Mouse (Mus musculus) liver, adult 2 months (tissue): ENCODE results near the gene Cby3. TPM values are rescaled to one million over a fixed set of nuclear protein-coding genes. Genes with fewer than 3 reads are reported as not detected.

Experiments used
- DNase-seq: peaks from one replicate; pipeline ENCODE4 v3.0.0-alpha.2; 2011; ENCODE audit warnings: low read depth, low spot score; ENCODE audit errors: extremely low read depth
- H3K27ac ChIP-seq: fragments of 200-500 bp; replicated peaks from 2 replicates; pipeline ENCODE4 v1.5.1; 2012; ENCODE audit warnings: low read depth, mild to moderate bottlenecking, control low read depth, inconsistent platforms, low read length; ENCODE audit not compliant: insufficient read depth
- H3K27me3 ChIP-seq: fragments of 200-500 bp; 2 replicates; pipeline ENCODE4 v1.6.1; 2012; ENCODE audit warnings: mild to moderate bottlenecking, moderate library complexity, low read length, inconsistent platforms; ENCODE audit not compliant: control insufficient read depth, insufficient read depth
- H3K36me3 ChIP-seq: fragments of 200-500 bp; 2 replicates; pipeline ENCODE4 v1.6.1; 2012; ENCODE audit warnings: low read length, inconsistent platforms; ENCODE audit not compliant: control insufficient read depth, insufficient read depth
- H3K4me1 ChIP-seq: fragments of 200-500 bp; 2 replicates; pipeline ENCODE4 v1.6.1; 2011; ENCODE audit warnings: low read length; ENCODE audit not compliant: control insufficient read depth, insufficient read depth
- H3K4me3 ChIP-seq: fragments of 200-500 bp; 2 replicates; pipeline ENCODE4 v1.5.1; 2011; ENCODE audit warnings: low read depth, mild to moderate bottlenecking, control low read depth, low read length, moderate library complexity; ENCODE audit not compliant: insufficient read depth
- H3K79me2 ChIP-seq: fragments of 200-500 bp; 2 replicates; pipeline ENCODE4 v1.6.1; 2012; ENCODE audit warnings: inconsistent platforms, mild to moderate bottlenecking, low read length, moderate library complexity; ENCODE audit not compliant: control insufficient read depth, insufficient read depth
- H3K9ac ChIP-seq: fragments of 200-500 bp; 2 replicates; pipeline ENCODE4 v1.6.1; 2012; ENCODE audit warnings: low read depth, mild to moderate bottlenecking, control low read depth, inconsistent platforms, low read length
- CTCF ChIP-seq: fragments of 200-500 bp; IDR thresholded peaks from 2 replicates; pipeline ENCODE4 v1.5.1; 2011; ENCODE audit warnings: low read depth, low read length, control low read depth
- POLR2A ChIP-seq: fragments of 200-500 bp; IDR thresholded peaks from 2 replicates; pipeline ENCODE4 v1.6.1; 2011; ENCODE audit warnings: low read length, control low read depth; ENCODE audit not compliant: insufficient read depth; ENCODE audit errors: extremely low read depth
- WGBS: fragments of 180-500 bp; shearing (Covaris S2); methylation state at CpG from one replicate; pipeline ENCODE4 v1.1.7; 2018; 5-methylcytosine and 5-hydroxymethylcytosine counted together
- polyA plus RNA-seq: library from polyadenylated mRNA; depleted of rRNA; stranded (reverse); fragments of >200 nt; gene quantifications from 2 replicates; pipeline ENCODE4 v1.2.3, GENCODE M21; 2012
- total RNA-seq: library from RNA; depleted of rRNA; stranded (reverse); fragments of >200 nt; gene quantifications from 2 replicates; pipeline ENCODE4 v1.2.3, GENCODE M21; 2014

Gene Cby3
- total and polyA plus RNA-seq, 2 experiments = not detected

- 100% methylated on average over 1 of the region's 1 CpGs for WGBS
- H3K4me3 ChIP-seq = no peak overlapping the region
- H3K4me1 ChIP-seq = peaks cover 6% of the 10 kb centered on the region
- H3K27me3 ChIP-seq = no peaks in the 10 kb centered on the region
- H3K79me2 ChIP-seq = no peaks in the 10 kb centered on the region; the same call in 1 of the 2 replicates
- peaks cover under 1% of the 10 kb centered on the region; the same call in 1 of the 2 replicates for H3K36me3 ChIP-seq
- no peak overlapping the region for H3K27ac ChIP-seq
- no peak overlapping the region for H3K9ac ChIP-seq
- TF ChIP-seq CTCF (no peak), POLR2A (no peak)
- DNase-seq = no peak
Measured at GRCm38 (mm10) chr11:50373621-50374020, 19.4 kb downstream of the Cby3 start.

GRCm38 (mm10) chr11:50374286-50375015 lies 20.2 kb downstream of the Cby3 start:
- Histone ChIP-seq H3K4me1 (peaks cover 10% of the 10 kb centered on the region), H3K4me3 (no peak overlapping the region), H3K27ac (no peak overlapping the region), H3K9ac (no peak overlapping the region), H3K36me3 (peaks cover 8% of the 10 kb centered on the region), H3K79me2 (peaks cover 2% of the 10 kb centered on the region; the same call in 1 of the 2 replicates), H3K27me3 (no peaks in the 10 kb centered on the region)
- 94% methylated on average over 13 of the region's 13 CpGs for WGBS
- no peak for DNase-seq
- TF ChIP-seq CTCF (no peak), POLR2A (no peak)

DNA sequence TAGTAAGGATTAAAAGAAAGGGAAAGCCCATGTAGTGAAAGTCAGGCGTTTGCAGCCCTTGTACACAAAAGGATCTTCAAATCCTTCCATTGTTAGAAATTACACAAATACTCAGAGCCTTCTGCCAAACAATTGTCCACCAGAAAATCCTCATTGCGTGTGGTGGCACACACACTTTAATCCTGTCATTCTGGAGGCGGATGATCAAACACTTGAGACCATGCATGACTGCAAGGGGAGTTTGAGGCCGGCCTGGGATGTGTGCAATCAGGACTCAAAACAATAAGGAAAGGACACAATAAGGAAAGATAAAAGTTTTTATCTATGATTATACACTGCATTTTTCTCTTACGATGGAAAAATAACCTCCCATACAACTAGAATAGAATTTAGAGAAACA lies 21.2 kb downstream of the Cby3 start:
- DNase-seq = no peak
- peaks cover 11% of the 10 kb centered on the region for H3K4me1 ChIP-seq
- 91% methylated on average over 5 of the region's 5 CpGs for WGBS
- no peaks in the 10 kb centered on the region for H3K27me3 ChIP-seq
- H3K36me3 ChIP-seq = peaks cover 14% of the 10 kb centered on the region
- TF ChIP-seq POLR2A (no peak), CTCF (no peak)
- no peak overlapping the region for H3K4me3 ChIP-seq
- no peak overlapping the region for H3K9ac ChIP-seq
- no peak overlapping the region for H3K27ac ChIP-seq
- H3K79me2 ChIP-seq = peaks cover 2% of the 10 kb centered on the region; the same call in 1 of the 2 replicates

DNA sequence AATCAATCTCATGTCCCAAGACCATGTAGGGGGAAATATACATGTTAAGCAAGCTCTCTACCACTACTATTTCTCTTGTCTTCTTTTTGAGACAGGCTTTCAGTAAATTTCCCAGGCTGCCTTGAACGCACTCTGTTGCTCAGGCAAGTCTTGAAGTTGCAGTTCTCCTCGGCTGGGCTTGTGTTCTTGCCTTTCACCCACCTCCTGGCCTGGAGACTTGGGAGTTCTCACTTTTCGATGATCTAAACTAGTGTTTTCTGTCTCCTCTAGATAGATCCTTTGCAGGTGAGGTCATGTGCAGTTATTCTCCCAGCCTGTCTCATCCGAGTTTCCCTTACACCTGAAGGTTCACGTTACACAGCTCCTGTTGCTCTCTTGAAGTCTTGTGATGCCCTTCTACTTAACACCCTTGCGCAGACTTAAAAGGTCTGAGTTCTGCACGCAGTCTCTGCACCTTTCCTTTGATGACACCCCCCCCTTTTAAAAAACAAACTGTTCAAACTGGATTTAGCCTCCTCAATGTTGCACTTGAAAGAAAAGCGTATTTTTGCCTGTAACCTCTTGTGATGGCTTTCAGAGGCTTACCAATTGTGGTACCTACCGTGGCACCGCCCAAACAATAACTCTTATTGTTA lies 22.0 kb downstream of the Cby3 start:
- peak overlapping the region; percentile 77 for H3K9ac ChIP-seq
- H3K27ac ChIP-seq = peak overlapping the region; percentile 82; the same call in 1 of the 2 replicates
- no peak for TF ChIP-seq POLR2A
- no peak for TF ChIP-seq CTCF
- peaks cover 16% of the 10 kb centered on the region for H3K36me3 ChIP-seq
- H3K4me3 ChIP-seq = peak overlapping the region; percentile 68
- WGBS = 48% methylated on average over 10 of the region's 10 CpGs
- H3K4me1 ChIP-seq = peaks cover 13% of the 10 kb centered on the region
- peaks cover 2% of the 10 kb centered on the region; the same call in 1 of the 2 replicates for H3K79me2 ChIP-seq
- no peaks in the 10 kb centered on the region for H3K27me3 ChIP-seq
- DNase-seq = no peak

- TF ChIP-seq POLR2A (peak; percentile 99), CTCF (no peak)
- peak; percentile 94 for DNase-seq
- under 1% methylated on average over 76 of the region's 76 CpGs for WGBS
- H3K79me2 ChIP-seq = peaks cover 2% of the 10 kb centered on the region; the same call in 1 of the 2 replicates
- H3K4me1 ChIP-seq = peaks cover 14% of the 10 kb centered on the region
- H3K27me3 ChIP-seq = no peaks in the 10 kb centered on the region
- peak within 1 kb of the TSS; percentile 77 for H3K4me3 ChIP-seq
- peak within 1 kb of the TSS; percentile 97 for H3K27ac ChIP-seq
- H3K36me3 ChIP-seq = peaks cover 21% of the 10 kb centered on the region
- peak within 1 kb of the TSS; percentile 97 for H3K9ac ChIP-seq
Measured at GRCm38 (mm10) chr11:50376911-50377891, 22.9 kb downstream of the Cby3 start, which contains the start of gene Hnrnph1. Gene Hnrnph1, plus strand, starts transcription at chr11:50376990.
